Mouse (Mus musculus): ENCODE measurements at regions not wholly inside any gene's neighbourhood (a gene's known extent, or its start where the extent isn't known, plus 50 kb on each side); places are given as distances from the start of the nearest gene placed in this dataset.

GRCm38 (mm10) chr1:183956391-183956790 is 56.7 kb upstream of the Dusp10 start:
- Histone ChIP-seq H3K4me3 (no peak overlapping the region), H3K4me2 (replicated peaks) (no peak overlapping the region), H3K36me3 (no peaks in the 10 kb centered on the region), H3K4me1 (no peaks in the 10 kb centered on the region), H3K27ac (no peak overlapping the region), H3K9me3 (no peaks in the 10 kb centered on the region), H3K9ac (no peak overlapping the region), H3K27me3 (replicated peaks) (no peaks in the 10 kb centered on the region)
- 79% methylated on average over 3 of the region's 3 CpGs for WGBS
- no peak for ATAC-seq (ENCODE audit: low FRiP score, low read depth)

DNA sequence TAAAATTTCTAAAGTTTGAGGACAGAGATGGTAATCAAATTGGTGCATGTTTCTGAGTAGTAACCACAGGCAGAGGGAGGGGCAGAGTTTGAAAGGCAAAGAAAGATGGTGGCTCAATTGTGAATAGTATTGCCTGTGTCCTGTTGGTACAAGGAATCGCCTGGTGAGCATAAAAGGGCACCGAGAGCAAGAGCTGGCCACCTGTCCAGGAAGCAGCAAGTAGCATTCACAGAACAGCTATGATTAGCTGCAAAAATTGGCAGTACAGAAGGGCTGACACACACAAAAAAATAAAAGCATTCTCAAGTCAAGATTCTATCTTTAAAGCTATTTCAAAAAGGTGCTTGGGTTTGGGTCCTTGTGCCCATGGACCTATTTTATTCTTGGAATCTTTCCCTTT is 51.7 kb upstream of the Dusp10 start:
- Histone ChIP-seq H3K4me1 (no peaks in the 10 kb centered on the region), H3K27me3 (replicated peaks) (no peaks in the 10 kb centered on the region), H3K4me3 (no peak overlapping the region), H3K27ac (no peak overlapping the region), H3K9me3 (no peaks in the 10 kb centered on the region), H3K4me2 (replicated peaks) (no peak overlapping the region), H3K36me3 (no peaks in the 10 kb centered on the region), H3K9ac (no peak overlapping the region)
- no peak for ATAC-seq (ENCODE audit: low FRiP score, low read depth)
- WGBS: 86% methylated on average over 2 of the region's 2 CpGs

DNA sequence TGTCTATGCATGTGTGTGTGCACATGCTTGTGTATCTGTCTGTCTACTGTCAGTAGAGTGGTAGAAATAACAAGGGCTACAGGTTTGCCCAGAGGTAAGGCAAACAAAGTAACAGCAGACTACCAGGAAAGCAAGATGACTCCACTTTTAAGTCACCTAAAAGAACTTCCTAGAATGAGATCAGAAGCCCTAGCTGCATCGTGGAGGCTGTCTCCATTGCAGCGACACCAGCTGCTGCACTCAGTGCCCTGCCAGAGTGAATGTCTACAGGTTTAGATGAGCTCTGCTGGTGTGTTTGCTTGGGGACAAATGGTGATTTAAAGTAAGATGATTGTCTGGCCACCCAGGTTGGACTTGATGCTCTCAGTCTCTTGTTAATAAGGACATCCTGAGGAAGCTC is 50.6 kb upstream of the Dusp10 start:
- no peak overlapping the region for H3K27ac ChIP-seq
- 89% methylated on average over 2 of the region's 2 CpGs for WGBS

GRCm38 (mm10) chr1:183963286-183963685 is 49.8 kb upstream of the Dusp10 start:
- H3K4me3 ChIP-seq: no peak overlapping the region
- no peaks in the 10 kb centered on the region for H3K27me3 ChIP-seq (replicated peaks)
- H3K4me1 ChIP-seq: no peaks in the 10 kb centered on the region
- no peaks in the 10 kb centered on the region for H3K9me3 ChIP-seq
- 90% methylated on average over 4 of the region's 4 CpGs for WGBS
- H3K9ac ChIP-seq: no peak overlapping the region
- H3K4me2 ChIP-seq (replicated peaks): no peak overlapping the region
- no peaks in the 10 kb centered on the region for H3K36me3 ChIP-seq
- no peak for ATAC-seq (ENCODE audit: low FRiP score, low read depth)
- no peak overlapping the region for H3K27ac ChIP-seq

More for the DNA sequence above, 50.6 kb upstream of the Dusp10 start:
- ATAC-seq (ENCODE audit: low FRiP score, low read depth): no peak
- H3K4me1 ChIP-seq: no peaks in the 10 kb centered on the region
- H3K4me3 ChIP-seq: no peak overlapping the region
- H3K9me3 ChIP-seq: no peaks in the 10 kb centered on the region
- no peak overlapping the region for H3K9ac ChIP-seq
- H3K4me2 ChIP-seq (replicated peaks): no peak overlapping the region
- H3K27me3 ChIP-seq (replicated peaks): no peaks in the 10 kb centered on the region
- no peaks in the 10 kb centered on the region for H3K36me3 ChIP-seq

Measured in neural tube, embryonic 12.5 days (tissue).